Mouse (Mus musculus): ENCODE measurements around the gene Gch1.

- TF ChIP-seq CTCF (IDR thresholded peaks at IDR 0.05) = no peak
- no peak for TF ChIP-seq EP300 (IDR thresholded peaks at IDR 0.05)
These were observed 52.6 kb downstream of the Gch1 start for GRCm38 (mm10) chr14:47136637-47137036.
